Mouse (Mus musculus) left cerebral cortex, adult 2 months (tissue): Measurements from ENCODE around the gene Gm17359. TPM values are rescaled to one million over a fixed set of nuclear protein-coding genes. Genes with fewer than 3 reads are reported as not detected.

Experiments used
- DNase-seq, 2 experiments: peaks; one replicate each; pipeline ENCODE4 v3.0.0; 2021 to 2022; ENCODE audit warnings: low spot score in 2 of 2, mixed read lengths in 1 of 2; ENCODE audit errors: extremely low spot score in 1 of 2
- H3K27ac ChIP-seq: fragments of 200-600 bp; 2 replicates; pipeline ENCODE4 v1.8.1; 2022
- H3K4me3 ChIP-seq: fragments of 200-600 bp; 2 replicates; pipeline ENCODE4 v1.8.1; 2022
- CTCF ChIP-seq: fragments of 200-600 bp; IDR thresholded peaks from 2 replicates; pipeline ENCODE4 v1.8.1; 2022; ENCODE audit warnings: antibody characterized with exemption, mild to moderate bottlenecking, moderate library complexity
- intact Hi-C: fragments of 180-260 bp; cut with DNase I; formaldehyde crosslinking; loops from one replicate; pipeline ENCODE4 v1.15.1; 2025
- total RNA-seq, 2 experiments: library from RNA; stranded (reverse); gene quantifications; 2 replicates each; pipeline ENCODE4 v1.2.3; 2021

The Gm17359 gene
- total RNA-seq, 2 experiments from 2014 or later: not detected

DNA sequence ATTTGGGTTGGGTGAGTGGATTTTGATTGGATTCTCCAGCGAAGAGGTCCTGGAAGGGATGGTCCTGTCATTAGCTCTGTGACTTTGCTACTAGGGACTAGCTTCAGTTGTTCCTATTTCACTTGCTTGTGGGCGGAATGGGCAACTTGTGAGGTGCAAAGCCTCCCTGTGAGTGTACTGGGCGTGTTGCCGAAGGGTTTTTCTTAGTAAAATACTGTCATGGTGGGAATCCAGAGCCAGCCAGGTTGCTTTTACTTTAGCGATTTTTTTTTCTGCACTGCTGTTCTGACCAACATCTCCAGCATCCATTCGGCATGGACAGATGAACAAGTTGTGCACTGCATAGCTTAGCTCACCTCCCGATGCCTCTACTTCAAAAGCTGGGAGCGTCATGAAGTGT lies 65.6 kb downstream of the Gm17359 start:
- intact Hi-C loops: no loop called here
- Histone ChIP-seq H3K4me3 (no peak overlapping the region), H3K27ac (no peak overlapping the region)
- peak in 1 of 2 experiments; percentile 45 for DNase-seq
- no peak for TF ChIP-seq CTCF

DNA sequence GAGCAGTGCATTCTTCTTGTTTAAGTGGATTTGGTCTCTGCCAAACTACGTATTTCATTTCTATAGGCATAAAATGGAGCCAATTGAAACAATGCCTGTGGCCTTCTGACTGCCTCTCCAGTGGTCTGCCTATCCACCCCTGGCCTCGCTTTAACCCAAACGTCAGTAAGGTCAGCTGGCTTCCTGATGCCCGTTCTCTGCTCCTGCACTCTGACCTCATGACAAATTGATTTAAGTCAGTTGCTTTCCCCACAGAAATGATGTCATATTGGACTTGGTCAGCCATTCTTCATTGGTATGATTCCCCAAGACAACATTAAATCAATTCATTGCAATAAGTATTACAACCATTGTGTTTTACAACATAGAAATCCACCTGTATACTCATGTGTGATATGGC lies 72.1 kb downstream of the Gm17359 start:
- no peak overlapping the region for H3K4me3 ChIP-seq
- no peak overlapping the region for H3K27ac ChIP-seq
- DNase-seq: no peak
- TF ChIP-seq CTCF: no peak
- intact Hi-C loops: no loop called here

DNA sequence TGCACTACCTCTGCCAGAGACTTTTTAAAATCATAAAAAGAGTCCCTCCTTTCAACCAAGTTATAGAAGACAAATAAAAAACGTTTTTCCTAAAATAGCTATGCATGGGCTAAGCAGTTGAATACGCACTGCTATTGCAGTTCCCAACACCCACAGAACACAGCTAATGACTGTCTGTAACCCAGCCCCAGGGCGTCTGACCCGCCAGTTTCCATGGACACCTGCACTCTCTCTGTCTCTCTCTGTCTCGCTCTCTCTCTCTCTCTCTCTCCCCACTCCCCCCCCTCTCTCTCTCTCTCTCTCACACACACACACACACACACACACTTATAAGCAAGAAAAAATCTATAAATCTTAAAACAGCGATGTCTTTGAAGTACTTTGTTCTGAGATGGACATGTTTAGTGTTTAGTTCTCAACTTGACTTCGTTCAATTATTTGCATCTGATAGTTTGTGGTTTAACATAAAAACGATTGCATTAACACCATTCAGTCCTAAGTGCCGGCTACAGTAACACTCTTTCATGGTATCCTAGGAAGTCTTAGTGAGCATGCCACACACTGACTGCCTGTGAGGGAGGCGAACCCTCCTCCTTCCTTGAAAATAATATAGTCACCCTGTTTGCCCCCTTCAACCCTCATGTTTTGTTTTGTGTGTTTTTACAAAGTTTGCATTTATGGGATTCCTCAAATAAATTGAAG lies 73.6 kb downstream of the Gm17359 start:
- DNase-seq: no peak
- intact Hi-C loops: no loop called here
- H3K4me3 ChIP-seq: no peak overlapping the region

DNA sequence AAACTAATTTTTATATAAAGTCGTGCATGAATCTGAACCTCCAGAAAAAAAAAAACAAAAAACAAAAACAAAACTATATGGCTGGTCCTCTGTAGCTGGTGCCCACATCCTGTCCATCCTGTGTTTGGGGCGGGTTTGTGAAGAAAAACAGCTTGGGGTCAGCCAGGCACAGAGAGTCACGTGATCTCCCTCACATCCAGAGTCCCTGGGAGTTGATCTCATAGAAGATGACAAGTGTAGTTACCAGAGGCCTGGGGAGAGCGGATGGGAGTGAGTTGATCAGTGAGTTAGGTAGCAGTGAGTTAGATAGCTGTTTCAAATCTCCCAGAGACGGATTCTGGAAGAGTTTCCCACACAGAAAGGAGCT lies 74.2 kb downstream of the Gm17359 start:
- no peak for TF ChIP-seq CTCF
- H3K4me3 ChIP-seq: no peak overlapping the region
- intact Hi-C loops: no loop called here
- no peak overlapping the region for H3K27ac ChIP-seq
- no peak for DNase-seq

More for the DNA sequence above, 73.6 kb downstream of the Gm17359 start:
- no peak overlapping the region for H3K27ac ChIP-seq
- no peak for TF ChIP-seq CTCF

DNA sequence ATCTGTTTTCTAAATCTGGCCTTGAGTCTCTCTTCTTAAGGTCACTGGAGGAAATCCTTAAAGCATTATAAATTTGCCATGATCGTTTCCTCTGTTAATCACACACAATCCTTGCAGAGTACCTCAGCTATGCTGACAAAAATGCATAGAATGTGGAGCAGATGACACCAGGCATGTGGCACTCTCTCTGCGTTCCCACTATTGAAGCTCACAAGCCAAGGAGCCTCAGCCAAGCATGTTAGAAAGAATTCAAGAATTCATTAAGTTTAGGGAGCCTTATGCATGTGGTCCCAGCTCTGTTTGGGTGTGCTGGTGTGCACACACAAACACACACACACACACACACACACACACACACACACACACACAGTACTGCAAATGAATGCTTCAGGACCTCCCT lies 75.2 kb downstream of the Gm17359 start:
- H3K27ac ChIP-seq: no peak overlapping the region
- intact Hi-C loops: no loop called here
- H3K4me3 ChIP-seq: no peak overlapping the region
- TF ChIP-seq CTCF: no peak
- DNase-seq: no peak

DNA sequence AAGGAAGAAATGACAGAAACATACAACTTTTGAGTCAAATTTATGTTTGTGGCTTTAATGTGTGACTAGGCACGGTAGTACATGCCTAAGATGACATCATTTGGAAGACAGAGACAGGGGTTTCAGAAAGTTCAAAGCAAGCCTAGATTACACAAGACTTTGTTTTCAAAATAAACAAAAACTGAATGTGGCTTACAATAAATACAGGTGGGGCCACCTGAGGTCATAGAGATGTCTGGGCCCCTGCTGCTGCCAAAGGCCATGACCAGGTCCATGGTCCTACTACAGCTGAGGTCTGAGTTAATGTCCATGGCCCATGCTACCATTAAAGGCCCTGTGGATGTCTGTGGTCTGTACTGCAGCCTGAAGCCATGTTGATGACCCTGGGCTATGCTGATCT lies 77.0 kb downstream of the Gm17359 start:
- H3K27ac ChIP-seq: no peak overlapping the region
- no peak for DNase-seq
- intact Hi-C loops: no loop called here
- TF ChIP-seq CTCF: no peak
- no peak overlapping the region for H3K4me3 ChIP-seq

DNA sequence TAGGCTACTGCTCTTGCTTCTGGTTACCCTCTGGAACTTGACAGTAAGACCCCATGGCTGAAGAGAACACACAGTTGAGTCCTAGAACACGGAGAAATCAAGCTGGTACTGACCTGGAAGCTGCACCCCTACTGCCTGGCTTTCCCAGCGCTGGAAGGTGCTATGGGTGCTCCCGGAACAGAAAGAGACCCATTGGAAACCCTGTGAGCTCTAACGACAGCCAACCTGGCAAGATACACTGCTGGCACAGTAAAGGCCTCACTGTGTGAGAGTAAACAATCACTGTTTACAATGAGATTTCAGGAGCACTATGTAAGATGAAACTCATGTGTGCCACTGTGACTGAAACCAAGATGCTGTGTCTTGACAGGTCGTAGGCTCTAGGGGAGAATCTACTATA lies 78.6 kb downstream of the Gm17359 start:
- no peak for TF ChIP-seq CTCF
- intact Hi-C loops: no loop called here
- no peak for DNase-seq
- no peak overlapping the region for H3K4me3 ChIP-seq
- H3K27ac ChIP-seq: no peak overlapping the region

DNA sequence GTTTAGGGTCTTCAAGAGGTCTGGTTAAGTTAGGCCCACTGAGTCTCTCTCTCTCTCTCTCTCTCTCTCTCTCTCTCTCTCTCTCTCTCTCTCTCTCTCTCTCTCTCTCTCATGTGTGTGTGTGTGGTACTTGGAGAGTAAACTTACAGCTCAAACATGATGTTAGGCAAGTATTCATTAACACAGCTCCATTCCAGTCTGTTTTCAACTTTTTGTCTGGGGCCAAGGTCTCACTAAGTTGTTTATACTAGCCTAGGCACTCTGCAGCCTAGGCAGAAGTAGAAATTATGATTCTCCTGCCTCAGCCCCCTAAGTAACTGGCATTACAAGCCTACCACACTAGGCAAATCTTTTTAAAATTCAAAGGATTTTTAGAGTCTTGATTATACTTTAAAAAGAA lies 79.5 kb downstream of the Gm17359 start:
- no peak for DNase-seq
- TF ChIP-seq CTCF: no peak
- Histone ChIP-seq H3K27ac (no peak overlapping the region), H3K4me3 (no peak overlapping the region)
- intact Hi-C loops: no loop called here

DNA sequence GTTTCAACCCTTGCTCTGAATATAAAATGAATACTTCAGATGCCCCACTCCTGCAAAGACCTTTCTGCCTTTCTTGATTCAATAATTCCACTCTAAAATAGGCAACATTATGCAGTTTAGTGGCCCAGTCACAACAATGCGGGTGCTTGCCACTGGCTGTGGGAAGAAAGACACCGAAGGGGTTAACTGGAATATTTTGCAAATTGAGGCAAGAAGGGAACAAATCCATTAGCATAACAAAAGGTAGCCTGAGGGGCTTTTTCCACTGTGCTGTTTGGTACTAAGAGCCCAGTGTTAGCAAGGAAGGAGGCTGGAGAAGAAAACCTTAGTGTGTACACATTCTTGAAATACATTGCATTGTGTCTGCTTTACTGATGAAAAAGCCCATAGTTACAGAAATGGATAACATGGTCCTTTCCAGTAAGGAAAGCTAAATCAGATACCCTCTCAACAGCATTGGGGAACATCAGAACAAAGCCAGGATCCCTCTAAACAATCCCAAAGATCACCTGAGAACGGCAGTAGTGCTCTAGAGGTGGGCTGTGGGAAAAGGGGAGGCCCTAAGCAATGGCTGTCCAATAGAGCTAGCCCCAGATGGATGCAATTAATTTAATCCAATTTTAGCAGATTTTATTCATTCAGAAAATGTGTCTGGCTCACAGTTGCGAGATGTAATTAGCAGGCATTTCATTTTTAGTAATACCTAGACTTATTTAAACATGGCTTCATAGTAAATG lies 80.7 kb downstream of the Gm17359 start:
- no peak for DNase-seq
- no peak for TF ChIP-seq CTCF
- no peak overlapping the region for H3K4me3 ChIP-seq
- H3K27ac ChIP-seq: no peak overlapping the region
- intact Hi-C loops: no loop called here

DNA sequence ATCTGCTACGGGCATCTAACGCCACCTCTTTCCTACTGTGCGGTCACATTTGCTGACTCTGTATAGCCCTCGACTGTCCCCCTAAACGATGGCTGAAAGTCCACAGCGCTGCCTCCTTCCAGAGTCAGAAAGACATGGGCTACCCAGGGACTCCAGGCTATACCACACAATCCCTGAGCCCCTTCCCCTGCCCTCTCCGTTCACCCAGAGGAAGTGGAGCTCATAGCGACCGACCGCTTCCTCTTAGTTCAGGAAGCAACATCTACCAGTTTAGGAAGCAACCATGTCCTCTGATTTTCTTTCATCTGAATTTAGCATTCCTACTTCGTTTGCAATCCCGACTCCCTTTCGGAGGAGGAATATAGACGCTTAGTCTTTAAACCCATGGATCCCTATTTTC lies 82.5 kb downstream of the Gm17359 start:
- intact Hi-C loops: no loop called here
- no peak for DNase-seq
- no peak for TF ChIP-seq CTCF
- Histone ChIP-seq H3K4me3 (no peak overlapping the region), H3K27ac (no peak overlapping the region)

DNA sequence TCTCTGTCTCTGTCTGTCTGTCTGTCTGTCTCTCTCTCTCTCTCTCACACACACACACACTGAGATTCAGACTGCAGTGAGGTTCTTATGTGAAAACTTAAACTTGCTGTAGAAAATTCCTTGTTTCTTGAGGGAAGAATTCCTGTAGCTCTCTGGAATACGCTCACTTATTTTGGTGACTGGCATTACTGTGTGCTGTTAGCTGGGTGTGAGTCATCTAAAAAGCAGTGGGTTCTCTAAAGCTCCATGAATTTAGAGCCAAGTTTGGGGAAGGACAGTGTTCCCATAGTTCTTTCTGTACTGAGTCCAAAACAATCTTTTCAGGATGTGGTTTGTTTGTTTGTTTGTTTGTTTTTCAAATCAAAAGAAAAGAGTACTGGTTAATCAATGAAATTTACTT lies 89.0 kb downstream of the Gm17359 start:
- Histone ChIP-seq H3K27ac (no peak overlapping the region), H3K4me3 (no peak overlapping the region)
- no peak for TF ChIP-seq CTCF
- intact Hi-C loops: no loop called here
- DNase-seq: no peak

DNA sequence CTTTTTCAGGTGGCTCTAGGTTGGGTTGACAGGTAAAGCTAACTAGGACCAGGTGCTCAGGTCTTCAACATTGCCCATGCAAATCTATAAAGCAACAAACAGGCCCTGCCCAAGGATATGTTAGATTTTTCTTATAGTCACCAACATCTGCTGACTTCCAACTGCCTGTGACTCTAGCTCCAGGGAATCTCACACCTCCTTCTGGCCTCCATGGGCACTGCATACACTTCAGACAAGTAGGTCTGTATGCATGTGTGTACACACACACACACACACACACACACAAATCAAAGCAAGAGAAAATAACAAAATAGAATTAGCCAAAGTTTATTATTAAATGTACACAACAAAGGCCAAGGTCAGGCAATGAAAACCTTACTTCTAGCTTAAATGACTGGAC lies 97.1 kb downstream of the Gm17359 start:
- Histone ChIP-seq H3K27ac (no peak overlapping the region), H3K4me3 (no peak overlapping the region)
- DNase-seq: no peak
- TF ChIP-seq CTCF: peak; percentile 39
- intact Hi-C loops: no loop called here

DNA sequence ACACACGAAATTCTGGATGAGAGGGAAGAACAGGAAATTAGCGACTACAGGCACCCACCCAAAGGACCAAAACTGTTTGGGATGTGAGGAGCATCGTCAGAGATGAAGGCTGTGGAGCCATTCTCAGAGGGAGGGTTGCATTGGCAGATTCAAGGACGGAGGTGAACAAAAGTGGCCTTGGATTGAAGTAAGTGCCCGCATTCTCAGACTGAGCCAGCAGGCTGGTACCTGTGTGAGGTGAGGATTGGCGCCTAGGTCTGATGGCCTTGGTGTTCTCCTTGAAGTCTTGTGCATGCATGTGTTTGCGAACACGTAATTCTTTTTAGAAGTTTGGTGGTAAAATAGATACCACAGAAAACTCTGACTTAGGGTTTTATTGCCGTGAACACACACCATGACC lies 98.0 kb downstream of the Gm17359 start:
- DNase-seq: no peak
- H3K27ac ChIP-seq: no peak overlapping the region
- no peak overlapping the region for H3K4me3 ChIP-seq
- no peak for TF ChIP-seq CTCF
- intact Hi-C loops: no loop called here
